Mouse (Mus musculus) thymus, adult 2 months (tissue): ENCODE results near the gene Ctrc.

Experiments
- CTCF ChIP-seq: fragments of 200-500 bp; IDR thresholded peaks from 2 replicates; pipeline ENCODE4 v1.5.1; 2012; ENCODE audit warnings: mild to moderate bottlenecking, control low read depth, low read length, moderate library complexity, borderline replicate concordance; ENCODE audit not compliant: control insufficient read depth, poor library complexity, insufficient read depth; ENCODE audit errors: extremely low read depth
- POLR2A ChIP-seq: fragments of 200-500 bp; IDR thresholded peaks from 2 replicates; pipeline ENCODE4 v1.6.1; 2012; ENCODE audit warnings: mild to moderate bottlenecking, low read length, control low read depth, moderate library complexity; ENCODE audit not compliant: control insufficient read depth, poor library complexity, insufficient read depth; ENCODE audit errors: extremely low read depth

- TF ChIP-seq POLR2A, result no peak
- no peak for TF ChIP-seq CTCF
Measured at GRCm38 (mm10) chr4:141809850-141810464, 36.2 kb downstream of the Ctrc start.
